27 mouse cellular contexts compared by ENCODE assay signal in genomic region chr5:30559986-30560493, GRCm38 (mm10). TPM values are rescaled to one million over a fixed set of nuclear protein-coding genes. Genes with fewer than 3 reads are reported as not detected.
"Had no signal": no experiment of that assay in that cellular context is flagged by ENCODE, and none has a peak within 500 bp of the region (broad histone marks: within the 10 kb centered on the region; RNA-seq: fewer than 3 reads in every experiment).

No protein-coding gene starts in this region.

- H3K27me3 ChIP-seq: limb, embryonic 12.5 days; limb, embryonic 15.5 days; midbrain, embryonic 13.5 days had no signal

- DNase-seq: kidney, postnatal 25 days; layer of hippocampus, postnatal 36 days; liver, postnatal 0 days; lung, embryonic 14.5 days; thymus, adult 18-20 months; thymus, postnatal 36 days had no signal

- H3K4me3 ChIP-seq: left cerebral cortex, adult 2 months; limb, embryonic 12.5 days; limb, embryonic 15.5 days; midbrain, embryonic 13.5 days had no signal

- H3K36me3 ChIP-seq: limb, embryonic 12.5 days; limb, embryonic 15.5 days; midbrain, embryonic 13.5 days had no signal

- ATAC-seq: liver, postnatal 0 days; lung, postnatal 0 days; midbrain, embryonic 13.5 days had no signal

- H3K4me1 ChIP-seq: midbrain, embryonic 13.5 days had no signal

- H3K9ac ChIP-seq: limb, embryonic 12.5 days; limb, embryonic 15.5 days; liver, embryonic 14.5 days; liver, postnatal 0 days; lung, embryonic 14.5 days; midbrain, embryonic 13.5 days had no signal

- H3K4me2 ChIP-seq: limb, embryonic 12.5 days; limb, embryonic 15.5 days; liver, embryonic 11.5 days; lung, embryonic 14.5 days; midbrain, embryonic 13.5 days had no signal

- H3K9me3 ChIP-seq: limb, embryonic 15.5 days; midbrain, embryonic 13.5 days had no signal

- H3K27ac ChIP-seq: kidney, postnatal 0 days; left cerebral cortex, adult 2 months; limb, embryonic 12.5 days; limb, embryonic 15.5 days; liver, embryonic 14.5 days; macrophage; midbrain, embryonic 13.5 days had no signal

RNA-seq across cellular contexts. Expression of gene Cib4, which starts 14.4 kb away (rescaled TPM):
- total RNA-seq: layer of hippocampus, adult 8-10 months; layer of hippocampus, postnatal 10 days; layer of hippocampus, postnatal 36 days; left cerebral cortex, adult 2 months; left cerebral cortex, postnatal 10 days; left cerebral cortex, postnatal 36 days; megakaryocyte, adult 5-6 weeks; midbrain, postnatal 0 days had no signal
- polyA plus RNA-seq: kidney, embryonic 14.5 days; kidney, postnatal 0 days; limb, embryonic 12.5 days; limb, embryonic 15.5 days; liver, embryonic 11.5 days; liver, embryonic 14.5 days; liver, postnatal 0 days; lung, embryonic 14.5 days; macrophage; midbrain, embryonic 13.5 days; midbrain, postnatal 0 days; neural tube, embryonic 11.5 days; neural tube, embryonic 14.5 days; small intestine, adult 2 months; spleen, adult 2 months; stomach, embryonic 16.5 days had no signal

RNA-seq across cellular contexts. Expression of gene Kcnk3, which starts 27.9 kb away (rescaled TPM):
- total RNA-seq: megakaryocyte, adult 5-6 weeks had no signal
- polyA plus RNA-seq: macrophage had no signal
